ENCODE assay signal across 26 mouse cellular contexts in the genomic region with DNA sequence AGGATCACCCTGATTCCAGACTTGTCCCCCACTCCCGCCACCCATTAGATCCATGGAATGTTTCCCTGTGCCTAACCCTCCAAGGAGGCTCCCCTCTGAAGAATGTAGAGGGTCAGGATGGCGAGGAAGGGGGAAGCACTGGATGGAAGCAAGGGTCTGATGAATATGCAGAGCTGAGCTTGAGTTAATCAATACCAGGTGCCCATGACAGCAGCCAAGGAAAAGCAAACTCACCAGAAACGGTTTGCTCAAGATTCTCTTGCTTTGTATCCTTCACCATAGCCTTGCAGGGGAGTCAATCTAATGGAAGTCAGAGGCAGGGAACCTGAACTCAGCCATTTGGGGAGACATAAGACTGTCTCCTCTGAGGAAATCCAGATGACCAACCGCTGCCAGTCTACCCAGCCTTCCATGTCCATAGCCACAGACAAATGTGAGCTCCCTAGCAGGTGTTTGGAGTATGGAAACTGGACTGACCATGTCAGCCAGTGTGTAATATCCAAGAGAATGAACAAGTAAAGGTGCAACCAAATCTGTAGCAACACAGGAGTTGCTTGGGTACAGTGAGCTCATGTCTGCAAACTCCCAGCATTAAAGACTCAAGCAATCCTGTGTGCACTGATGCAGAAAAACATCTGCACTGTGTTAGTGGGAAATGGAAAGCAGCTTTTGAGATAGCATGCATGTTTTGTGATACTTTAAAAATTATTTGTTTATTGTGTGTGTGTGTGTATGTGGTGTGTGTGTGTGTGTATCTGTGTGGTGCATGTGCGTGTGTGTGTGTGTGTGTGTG.
DNase-seq lines count a peak whose midpoint lies in the region; ATAC-seq and TF ChIP-seq lines count a peak whose summit lies in the region.
"Had no signal": no experiment of that assay in that cellular context is flagged by ENCODE, and none has a peak within 500 bp of the region (broad histone marks: within the 10 kb centered on the region; RNA-seq: fewer than 3 reads in every experiment).

No protein-coding gene starts in this region.

- 0 out of 2 replicates have a peak, but pooled peaks cover 5% of the 10 kb centered on the region for H3K4me1 ChIP-seq in kidney, embryonic 15.5 days
- 0 out of 2 replicates have a peak, but pooled peaks cover 6% of the 10 kb centered on the region for H3K4me1 ChIP-seq in embryonic facial prominence, embryonic 14.5 days (ENCODE audit: control insufficient read depth, insufficient read depth, low read length)
- H3K4me1 ChIP-seq in limb, embryonic 15.5 days = no peaks in the 10 kb centered on the region
- no peaks in the 10 kb centered on the region for H3K4me1 ChIP-seq in stomach, postnatal 0 days (replicated peaks; ENCODE audit: control insufficient read depth, insufficient read depth)
- H3K4me1 ChIP-seq: forebrain, embryonic 10.5 days had no signal

- H3K27ac ChIP-seq in kidney, embryonic 15.5 days = no peak overlapping the region
- peak overlapping the region; percentile 36 for H3K27ac ChIP-seq in embryonic facial prominence, embryonic 14.5 days (replicated peaks; ENCODE audit: low read depth, low read length)
- peak overlapping the region; percentile 43 for H3K27ac ChIP-seq in limb, embryonic 15.5 days
- H3K27ac ChIP-seq in stomach, postnatal 0 days (replicated peaks) = no peak overlapping the region
- H3K27ac ChIP-seq: forebrain, embryonic 10.5 days; left cerebral cortex, adult 2 months; liver, embryonic 14.5 days; lung, embryonic 15.5 days had no signal

- no peaks in the 10 kb centered on the region for H3K27me3 ChIP-seq in kidney, embryonic 15.5 days
- no peaks in the 10 kb centered on the region for H3K27me3 ChIP-seq in embryonic facial prominence, embryonic 14.5 days (replicated peaks; ENCODE audit: control insufficient read depth, insufficient read depth, low read length)
- no peaks in the 10 kb centered on the region for H3K27me3 ChIP-seq in limb, embryonic 15.5 days
- no peaks in the 10 kb centered on the region for H3K27me3 ChIP-seq in stomach, postnatal 0 days (ENCODE audit: control insufficient read depth, insufficient read depth, low read length)
- H3K27me3 ChIP-seq: lung, embryonic 15.5 days had no signal

- no peak for TF ChIP-seq EP300 in stomach, postnatal 0 days (optimal IDR thresholded peaks at IDR 0.05)

- TF ChIP-seq CTCF in stomach, postnatal 0 days (IDR thresholded peaks at IDR 0.05; ENCODE audit: low read depth) = no peak

- no peaks in the 10 kb centered on the region for H3K9me3 ChIP-seq in kidney, embryonic 15.5 days (replicated peaks)
- H3K9me3 ChIP-seq in embryonic facial prominence, embryonic 14.5 days (ENCODE audit: control insufficient read depth, low read length) = no peaks in the 10 kb centered on the region
- no peaks in the 10 kb centered on the region for H3K9me3 ChIP-seq in limb, embryonic 15.5 days
- no peaks in the 10 kb centered on the region for H3K9me3 ChIP-seq in stomach, postnatal 0 days (ENCODE audit: control insufficient read depth, low read length)
- H3K9me3 ChIP-seq: forebrain, embryonic 10.5 days; lung, embryonic 15.5 days had no signal

- H3K4me3 ChIP-seq in kidney, embryonic 15.5 days (replicated peaks) = no peak overlapping the region
- no peak overlapping the region for H3K4me3 ChIP-seq in embryonic facial prominence, embryonic 14.5 days (ENCODE audit: low read depth, low read length)
- no peak overlapping the region for H3K4me3 ChIP-seq in limb, embryonic 15.5 days
- H3K4me3 ChIP-seq in stomach, postnatal 0 days (ENCODE audit: low read depth, low read length) = no peak overlapping the region
- H3K4me3 ChIP-seq: forebrain, embryonic 10.5 days; left cerebral cortex, adult 2 months; lung, embryonic 15.5 days; myocyte had no signal

- H3K4me2 ChIP-seq in kidney, embryonic 15.5 days = no peak overlapping the region
- no peak overlapping the region for H3K4me2 ChIP-seq in embryonic facial prominence, embryonic 14.5 days (ENCODE audit: low read depth, low read length)
- H3K4me2 ChIP-seq in limb, embryonic 15.5 days = no peak overlapping the region
- H3K4me2 ChIP-seq in stomach, postnatal 0 days (replicated peaks; ENCODE audit: low read depth) = no peak overlapping the region
- H3K4me2 ChIP-seq: heart, embryonic 11.5 days; lung, embryonic 15.5 days had no signal

- no peak overlapping the region for H3K9ac ChIP-seq in kidney, embryonic 15.5 days
- no peak overlapping the region for H3K9ac ChIP-seq in embryonic facial prominence, embryonic 14.5 days (ENCODE audit: low read depth, low read length)
- H3K9ac ChIP-seq in limb, embryonic 15.5 days = no peak overlapping the region
- H3K9ac ChIP-seq in stomach, postnatal 0 days (ENCODE audit: low read length) = no peak overlapping the region
- H3K9ac ChIP-seq: liver, embryonic 14.5 days; lung, embryonic 15.5 days had no signal

- WGBS in kidney, embryonic 15.5 days = 65% methylated on average over 5 of the region's 5 CpGs
- WGBS in embryonic facial prominence, embryonic 14.5 days = 47% methylated on average over 5 of the region's 5 CpGs
- 56% methylated on average over 5 of the region's 5 CpGs for WGBS in limb, embryonic 15.5 days
- WGBS in stomach, postnatal 0 days = 70% methylated on average over 5 of the region's 5 CpGs

- ATAC-seq in kidney, embryonic 15.5 days (replicated peaks; ENCODE audit: low FRiP score) = peak; percentile 60; the same call in 1 of the 2 replicates
- peak; percentile 71; the same call in 1 of the 2 replicates for ATAC-seq in embryonic facial prominence, embryonic 14.5 days (ENCODE audit: low read depth)
- ATAC-seq in limb, embryonic 15.5 days (ENCODE audit: insufficient number of reproducible peaks, low FRiP score, low TSS enrichment, low read depth) = no peak
- no peak for ATAC-seq in stomach, postnatal 0 days (ENCODE audit: low FRiP score, low TSS enrichment)
- ATAC-seq: activated CD4-positive, CD25-positive, alpha-beta regulatory T cell, adult 4 months; forebrain, embryonic 16.5 days; inflammation-experienced regulatory T-cells, adult 6 months; midbrain, embryonic 16.5 days had no signal

- DNase-seq in kidney, postnatal 36 days = no peak
- peak; percentile 18 for DNase-seq in embryo, embryonic 11 days
- DNase-seq in embryonic facial prominence, embryonic 14.5 days (ENCODE audit: low spot score) = peak; percentile 76
- DNase-seq in ovary, postnatal 10 days (ENCODE audit: low spot score) = no peak
- DNase-seq in stomach, postnatal 0 days (ENCODE audit: low spot score) = no peak
- DNase-seq: adrenal gland, postnatal 10 days; cerebellum, adult 18-20 months; cerebellum, postnatal 25 days; gastrocnemius, postnatal 14 days; heart, adult 11 months; kidney, adult 8-10 months; layer of hippocampus, adult 9-11 months; left cerebral cortex, postnatal 4 days; lung, postnatal 4 days had no signal

- H3K36me3 ChIP-seq in kidney, embryonic 15.5 days = no peaks in the 10 kb centered on the region
- no peaks in the 10 kb centered on the region for H3K36me3 ChIP-seq in embryonic facial prominence, embryonic 14.5 days (ENCODE audit: control insufficient read depth, insufficient read depth, low read length)
- no peaks in the 10 kb centered on the region for H3K36me3 ChIP-seq in limb, embryonic 15.5 days
- no peaks in the 10 kb centered on the region for H3K36me3 ChIP-seq in stomach, postnatal 0 days (ENCODE audit: control insufficient read depth, insufficient read depth, low read length)
- H3K36me3 ChIP-seq: forebrain, embryonic 10.5 days; lung, embryonic 15.5 days had no signal

Comparison
In these comparisons a context has a peak if more than half of its experiments do, and no peak if none do; other contexts are left out.
1. ATAC-seq: peak in kidney, embryonic 15.5 days (single experiment) and embryonic facial prominence, embryonic 14.5 days (single experiment); none in limb, embryonic 15.5 days (single experiment) and stomach, postnatal 0 days (single experiment).
2. H3K27ac ChIP-seq: peak in embryonic facial prominence, embryonic 14.5 days (single experiment) and limb, embryonic 15.5 days (single experiment); none in kidney, embryonic 15.5 days (single experiment) and stomach, postnatal 0 days (single experiment).
3. DNase-seq: peak in embryo, embryonic 11 days (single experiment) and embryonic facial prominence, embryonic 14.5 days (single experiment); none in kidney, postnatal 36 days (0 of 2), ovary, postnatal 10 days (single experiment) and stomach, postnatal 0 days (single experiment).